Mouse (Mus musculus): ENCODE results near the gene Olfr325. TPM values are rescaled to one million over a fixed set of nuclear protein-coding genes. Genes with fewer than 3 reads are reported as not detected.

Gene Olfr325
- polyA plus RNA-seq, 1 experiment from 2014 or later: not detected

GRCm38 (mm10) chr11:58615975-58616374 lies 38.4 kb downstream of the Olfr325 start, which contains the start of gene 2210407C18Rik:
2210407C18Rik (minus strand) TSS chr11:58616075.
- Histone ChIP-seq H3K4me2 (replicated peaks; ENCODE audit: low read depth, low read length) (no peak within 1 kb of the TSS), H3K9me3 (ENCODE audit: control insufficient read depth, low read length) (no peaks in the 10 kb centered on the region), H3K9ac (ENCODE audit: low read depth, low read length) (no peak within 1 kb of the TSS), H3K4me3 (ENCODE audit: low read length) (no peak within 1 kb of the TSS), H3K27me3 (ENCODE audit: control insufficient read depth, insufficient read depth, low read length) (no peaks in the 10 kb centered on the region), H3K4me1 (ENCODE audit: control insufficient read depth, insufficient read depth, low read length) (no peaks in the 10 kb centered on the region), H3K27ac (ENCODE audit: low read depth, low read length) (no peak within 1 kb of the TSS), H3K36me3 (ENCODE audit: control insufficient read depth, insufficient read depth, low read length) (no peaks in the 10 kb centered on the region)
- ATAC-seq (ENCODE audit: low FRiP score, low TSS enrichment): no peak
- WGBS: 95% methylated on average over 4 of the region's 4 CpGs

GRCm38 (mm10) chr11:58618369-58618768 lies 40.8 kb downstream of the Olfr325 start:
- Histone ChIP-seq H3K4me3 (ENCODE audit: low read length) (no peak overlapping the region), H3K9ac (ENCODE audit: low read depth, low read length) (no peak overlapping the region), H3K9me3 (ENCODE audit: control insufficient read depth, low read length) (no peaks in the 10 kb centered on the region), H3K27me3 (ENCODE audit: control insufficient read depth, insufficient read depth, low read length) (no peaks in the 10 kb centered on the region), H3K36me3 (ENCODE audit: control insufficient read depth, insufficient read depth, low read length) (no peaks in the 10 kb centered on the region), H3K4me1 (ENCODE audit: control insufficient read depth, insufficient read depth, low read length) (no peaks in the 10 kb centered on the region), H3K27ac (ENCODE audit: low read depth, low read length) (no peak overlapping the region), H3K4me2 (replicated peaks; ENCODE audit: low read depth, low read length) (no peak overlapping the region)
- WGBS: 77% methylated on average over 3 of the region's 3 CpGs
- ATAC-seq (ENCODE audit: low FRiP score, low TSS enrichment): no peak

GRCm38 (mm10) chr11:58618793-58619192 lies 41.3 kb downstream of the Olfr325 start:
- no peak overlapping the region for H3K4me2 ChIP-seq (replicated peaks; ENCODE audit: low read depth, low read length)
- no peak for ATAC-seq (ENCODE audit: low FRiP score, low TSS enrichment)

GRCm38 (mm10) chr11:58626146-58626545 lies 48.6 kb downstream of the Olfr325 start:
- ATAC-seq (ENCODE audit: low FRiP score, low TSS enrichment): no peak
- no peaks in the 10 kb centered on the region for H3K4me1 ChIP-seq (ENCODE audit: control insufficient read depth, insufficient read depth, low read length)
- H3K4me2 ChIP-seq (replicated peaks; ENCODE audit: low read depth, low read length): no peak overlapping the region
- H3K9ac ChIP-seq (ENCODE audit: low read depth, low read length): no peak overlapping the region
- no peaks in the 10 kb centered on the region for H3K36me3 ChIP-seq (ENCODE audit: control insufficient read depth, insufficient read depth, low read length)
- H3K9me3 ChIP-seq (ENCODE audit: control insufficient read depth, low read length): no peaks in the 10 kb centered on the region
- no peak overlapping the region for H3K4me3 ChIP-seq (ENCODE audit: low read length)
- WGBS: 52% methylated on average over 4 of the region's 4 CpGs
- H3K27ac ChIP-seq (ENCODE audit: low read depth, low read length): no peak overlapping the region
- no peaks in the 10 kb centered on the region for H3K27me3 ChIP-seq (ENCODE audit: control insufficient read depth, insufficient read depth, low read length)

More at GRCm38 (mm10) chr11:58618793-58619192, 41.3 kb downstream of the Olfr325 start:
- Histone ChIP-seq H3K27ac (ENCODE audit: low read depth, low read length) (no peak overlapping the region), H3K9me3 (ENCODE audit: control insufficient read depth, low read length) (no peaks in the 10 kb centered on the region), H3K4me1 (ENCODE audit: control insufficient read depth, insufficient read depth, low read length) (no peaks in the 10 kb centered on the region), H3K36me3 (ENCODE audit: control insufficient read depth, insufficient read depth, low read length) (no peaks in the 10 kb centered on the region), H3K27me3 (ENCODE audit: control insufficient read depth, insufficient read depth, low read length) (no peaks in the 10 kb centered on the region), H3K4me3 (ENCODE audit: low read length) (no peak overlapping the region), H3K9ac (ENCODE audit: low read depth, low read length) (no peak overlapping the region)
- WGBS: 79% methylated on average over 6 of the region's 6 CpGs

- Histone ChIP-seq H3K4me3 (ENCODE audit: low read length) (no peak within 1 kb of the TSS), H3K36me3 (ENCODE audit: control insufficient read depth, insufficient read depth, low read length) (no peaks in the 10 kb centered on the region), H3K9me3 (ENCODE audit: control insufficient read depth, low read length) (no peaks in the 10 kb centered on the region), H3K27ac (ENCODE audit: low read depth, low read length) (no peak within 1 kb of the TSS), H3K9ac (ENCODE audit: low read depth, low read length) (no peak within 1 kb of the TSS), H3K4me1 (ENCODE audit: control insufficient read depth, insufficient read depth, low read length) (no peaks in the 10 kb centered on the region), H3K27me3 (ENCODE audit: control insufficient read depth, insufficient read depth, low read length) (0 out of 2 replicates have a peak, but pooled peaks cover 3% of the 10 kb centered on the region), H3K4me2 (replicated peaks; ENCODE audit: low read depth, low read length) (no peak within 1 kb of the TSS)
- WGBS: 80% methylated on average over 5 of the region's 5 CpGs
- ATAC-seq (ENCODE audit: low FRiP score, low TSS enrichment): no peak
These were observed 52.9 kb downstream of the Olfr325 start, which contains the start of gene Olfr323 for GRCm38 (mm10) chr11:58630401-58630800. Olfr323 (minus strand) TSS chr11:58630501.

Other genes with a start within 250 kb of the Olfr325 start
- 34.4 and 34.5 TPM in 2 replicates for gene Zfp672, start 247.4 kb upstream of the Olfr325 start, polyA plus RNA-seq (2014; fragmentation: Nextera tagmentation; extraction: Ambion mirVana)
- gene Sh3bp5l, start 247.0 kb upstream of the Olfr325 start, polyA plus RNA-seq (2014; fragmentation: Nextera tagmentation; extraction: Ambion mirVana): 17.0 and 27.5 TPM in 2 replicates
- not detected in 2 replicates for gene Lypd8, start 198.7 kb upstream of the Olfr325 start, polyA plus RNA-seq (2014; fragmentation: Nextera tagmentation; extraction: Ambion mirVana)
- gene 1810065E05Rik, start 156.6 kb upstream of the Olfr325 start, polyA plus RNA-seq (2014; fragmentation: Nextera tagmentation; extraction: Ambion mirVana): 0.36 TPM in 1 of 2 replicates, not detected in the other
- gene Gm12253, start 145.2 kb upstream of the Olfr325 start, polyA plus RNA-seq (2014; fragmentation: Nextera tagmentation; extraction: Ambion mirVana): not detected in 2 replicates
- not detected in 2 replicates for gene Lypd9, start 124.8 kb upstream of the Olfr325 start, polyA plus RNA-seq (2014; fragmentation: Nextera tagmentation; extraction: Ambion mirVana)
- not detected in 2 replicates for gene Olfr30, start 115.5 kb upstream of the Olfr325 start, polyA plus RNA-seq (2014; fragmentation: Nextera tagmentation; extraction: Ambion mirVana)
- 0.11 TPM in 1 of 2 replicates, not detected in the other for gene Olfr332, start 85.2 kb upstream of the Olfr325 start, polyA plus RNA-seq (2014; fragmentation: Nextera tagmentation; extraction: Ambion mirVana)
- gene Olfr331, start 75.2 kb upstream of the Olfr325 start, polyA plus RNA-seq (2014; fragmentation: Nextera tagmentation; extraction: Ambion mirVana): not detected in 2 replicates
- not detected in 2 replicates for gene Olfr330, start 42.9 kb upstream of the Olfr325 start, polyA plus RNA-seq (2014; fragmentation: Nextera tagmentation; extraction: Ambion mirVana)
- not detected in 2 replicates for gene Olfr329-ps, start 31.3 kb upstream of the Olfr325 start, polyA plus RNA-seq (2014; fragmentation: Nextera tagmentation; extraction: Ambion mirVana)
- gene Olfr328, start 22.1 kb upstream of the Olfr325 start, polyA plus RNA-seq (2014; fragmentation: Nextera tagmentation; extraction: Ambion mirVana): 0.07 and 0.18 TPM in 2 replicates
- not detected in 2 replicates for gene Olfr224, start 7.2 kb upstream of the Olfr325 start, polyA plus RNA-seq (2014; fragmentation: Nextera tagmentation; extraction: Ambion mirVana)
- not detected in 2 replicates for gene Olfr324, start 17.4 kb downstream of the Olfr325 start, polyA plus RNA-seq (2014; fragmentation: Nextera tagmentation; extraction: Ambion mirVana)
- not detected in 2 replicates for gene 2210407C18Rik, start 38.3 kb downstream of the Olfr325 start, polyA plus RNA-seq (2014; fragmentation: Nextera tagmentation; extraction: Ambion mirVana)
- gene Olfr323, start 52.8 kb downstream of the Olfr325 start, polyA plus RNA-seq (2014; fragmentation: Nextera tagmentation; extraction: Ambion mirVana): not detected in 2 replicates
- not detected in 2 replicates for gene Trim58, start 62.7 kb downstream of the Olfr325 start, polyA plus RNA-seq (2014; fragmentation: Nextera tagmentation; extraction: Ambion mirVana)
- gene Olfr322, start 81.1 kb downstream of the Olfr325 start, polyA plus RNA-seq (2014; fragmentation: Nextera tagmentation; extraction: Ambion mirVana): 0.07 TPM in 1 of 2 replicates, not detected in the other
- gene Olfr320, start 103.4 kb downstream of the Olfr325 start, polyA plus RNA-seq (2014; fragmentation: Nextera tagmentation; extraction: Ambion mirVana): not detected in 2 replicates
- gene Olfr319, start 121.4 kb downstream of the Olfr325 start, polyA plus RNA-seq (2014; fragmentation: Nextera tagmentation; extraction: Ambion mirVana): not detected in 2 replicates
- gene Olfr318, start 146.3 kb downstream of the Olfr325 start, polyA plus RNA-seq (2014; fragmentation: Nextera tagmentation; extraction: Ambion mirVana): not detected in 2 replicates
- gene Olfr317, start 161.5 kb downstream of the Olfr325 start, polyA plus RNA-seq (2014; fragmentation: Nextera tagmentation; extraction: Ambion mirVana): not detected in 2 replicates
- not detected in 2 replicates for gene Olfr316, start 175.0 kb downstream of the Olfr325 start, polyA plus RNA-seq (2014; fragmentation: Nextera tagmentation; extraction: Ambion mirVana)
- not detected in 2 replicates for gene Olfr315, start 195.5 kb downstream of the Olfr325 start, polyA plus RNA-seq (2014; fragmentation: Nextera tagmentation; extraction: Ambion mirVana)
- not detected in 2 replicates for gene Olfr314, start 205.2 kb downstream of the Olfr325 start, polyA plus RNA-seq (2014; fragmentation: Nextera tagmentation; extraction: Ambion mirVana)
- gene Fam183b, start 224.2 kb downstream of the Olfr325 start, polyA plus RNA-seq (2014; fragmentation: Nextera tagmentation; extraction: Ambion mirVana): not detected in 2 replicates
- not detected in 2 replicates for gene Olfr313, start 237.3 kb downstream of the Olfr325 start, polyA plus RNA-seq (2014; fragmentation: Nextera tagmentation; extraction: Ambion mirVana)